Comparison of ENCODE assay signal across 25 mouse cellular contexts in the genomic region with DNA sequence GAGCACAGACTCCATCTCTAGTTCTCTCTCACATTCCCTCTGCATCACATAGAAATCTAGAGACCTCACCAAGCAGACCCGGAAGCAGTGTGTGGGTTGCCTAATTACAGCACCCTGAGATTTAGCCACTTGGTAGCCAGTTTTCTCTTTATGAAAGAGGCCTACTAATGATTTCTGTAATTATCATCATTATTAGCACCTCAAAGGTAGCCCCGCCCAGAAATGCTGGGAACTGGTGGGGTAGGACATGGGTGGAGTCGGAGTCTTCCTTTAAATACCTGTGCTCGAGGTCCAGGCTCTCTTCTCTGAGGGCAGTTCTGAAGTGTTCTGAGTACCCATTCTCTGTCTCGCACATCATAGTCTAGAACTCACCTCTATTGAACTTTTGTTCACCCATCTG. TPM values are rescaled to one million over a fixed set of nuclear protein-coding genes. Genes with fewer than 3 reads are reported as not detected.
"Had no signal": no experiment of that assay in that cellular context is flagged by ENCODE, and none has a peak within 500 bp of the region (broad histone marks: within the 10 kb centered on the region; RNA-seq: fewer than 3 reads in every experiment).

Gene Actbl2, plus strand, starts transcription at position 301 of the 400 bp plus-strand sequence.

- H3K27me3 ChIP-seq: neural tube, embryonic 12.5 days; neural tube, embryonic 13.5 days; neural tube, embryonic 15.5 days; stomach, embryonic 15.5 days had no signal

- H3K4me2 ChIP-seq: neural tube, embryonic 12.5 days; neural tube, embryonic 13.5 days; neural tube, embryonic 15.5 days; stomach, embryonic 15.5 days had no signal

- H3K9me3 ChIP-seq: neural tube, embryonic 12.5 days; neural tube, embryonic 13.5 days; neural tube, embryonic 15.5 days; stomach, embryonic 15.5 days had no signal

- H3K4me1 ChIP-seq: neural tube, embryonic 12.5 days; neural tube, embryonic 13.5 days; neural tube, embryonic 15.5 days; stomach, embryonic 15.5 days had no signal

- H3K9ac ChIP-seq: neural tube, embryonic 12.5 days; neural tube, embryonic 13.5 days; neural tube, embryonic 15.5 days; stomach, embryonic 15.5 days had no signal

- H3K27ac ChIP-seq: neural tube, embryonic 12.5 days; neural tube, embryonic 13.5 days; neural tube, embryonic 15.5 days; stomach, embryonic 15.5 days; stomach, postnatal 0 days had no signal

- H3K4me3 ChIP-seq: neural tube, embryonic 12.5 days; neural tube, embryonic 13.5 days; neural tube, embryonic 15.5 days; stomach, embryonic 15.5 days had no signal

- DNase-seq: retina, postnatal 1 day; right cerebral cortex, adult 18-20 months; right cerebral cortex, postnatal 14 days; right cerebral cortex, postnatal 25 days; right cerebral cortex, postnatal 4 days; spleen, adult 18-20 months; thymus, adult 18-20 months; thymus, adult 2 months; thymus, postnatal 14 days; thymus, postnatal 25 days; thymus, postnatal 36 days; thymus, postnatal 4 days had no signal

- H3K36me3 ChIP-seq: neural tube, embryonic 12.5 days; neural tube, embryonic 13.5 days; neural tube, embryonic 15.5 days; stomach, embryonic 15.5 days had no signal

RNA-seq across cellular contexts. Expression of gene Actbl2, which starts in this region (rescaled TPM):
- total RNA-seq: neutrophil, adult 5-6 weeks had no signal
- polyA plus RNA-seq: neural tube, embryonic 11.5 days; neural tube, embryonic 12.5 days; neural tube, embryonic 13.5 days; neural tube, embryonic 14.5 days; neural tube, embryonic 15.5 days; small intestine, adult 2 months; spleen, adult 2 months; stomach, embryonic 14.5 days; stomach, embryonic 16.5 days; stomach, postnatal 0 days; thymus, adult 2 months; thymus, postnatal 0 days had no signal
